Mouse (Mus musculus): Measurements from ENCODE around the gene Fyttd1.
"Not testable (repeated sequence)": the region's sequence is repeated elsewhere in the genome, so short reads cannot be mapped to it uniquely, and the experiment has no call there.

The Fyttd1 gene

DNA sequence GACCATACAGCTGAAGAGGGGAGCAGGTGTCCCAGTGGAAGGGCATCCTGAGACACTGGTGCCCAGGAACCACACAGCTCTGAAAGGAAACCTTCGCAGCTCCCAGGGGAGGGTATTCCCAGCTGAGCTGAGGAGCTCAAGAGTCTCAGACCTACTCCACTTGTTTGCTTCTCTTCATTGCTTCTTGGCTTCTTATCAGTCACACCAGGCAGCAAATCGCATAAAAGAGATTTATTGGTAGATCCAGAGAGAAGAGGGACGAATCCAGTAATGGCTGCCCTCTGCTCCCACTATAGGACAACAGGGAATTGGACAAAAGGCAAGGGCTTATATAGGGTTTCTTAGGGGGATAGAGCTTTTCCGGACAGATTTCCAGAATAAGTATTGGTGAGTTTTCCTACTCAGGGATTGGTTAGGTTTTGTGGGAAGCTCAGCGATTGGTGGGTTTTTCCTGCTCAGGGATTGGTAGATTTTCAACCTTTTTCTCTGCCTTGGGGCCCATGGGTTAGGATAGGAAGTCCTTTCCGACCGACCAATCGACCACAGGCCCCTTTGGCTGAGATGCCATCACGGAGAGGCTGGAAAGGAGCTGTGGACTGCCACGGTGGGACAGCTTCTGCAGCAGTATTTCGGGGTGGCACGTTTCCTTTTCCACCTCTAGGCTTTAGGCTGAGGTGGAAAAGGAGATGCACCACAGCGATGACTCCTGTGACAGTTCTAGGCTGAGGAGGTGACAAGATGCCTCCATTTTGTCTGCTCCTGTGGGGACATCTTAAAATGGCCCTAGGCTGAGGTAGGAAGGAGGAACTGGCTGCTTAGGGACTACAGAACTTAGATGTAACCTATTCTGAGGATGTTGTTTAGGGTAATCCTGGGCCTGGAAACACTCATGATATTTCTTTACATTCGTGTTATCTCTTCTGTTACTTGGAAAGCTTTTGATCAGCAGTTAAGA, 1.9 kb downstream of the Fyttd1 start:
- DNase-seq = no peak

GRCm38 (mm10) chr16:32881538-32881937, 4.2 kb downstream of the Fyttd1 start:
- no peak for DNase-seq

- DNase-seq = no peak
Observed at GRCm38 (mm10) chr16:32887996-32888395, 10.7 kb downstream of the Fyttd1 start.

DNA sequence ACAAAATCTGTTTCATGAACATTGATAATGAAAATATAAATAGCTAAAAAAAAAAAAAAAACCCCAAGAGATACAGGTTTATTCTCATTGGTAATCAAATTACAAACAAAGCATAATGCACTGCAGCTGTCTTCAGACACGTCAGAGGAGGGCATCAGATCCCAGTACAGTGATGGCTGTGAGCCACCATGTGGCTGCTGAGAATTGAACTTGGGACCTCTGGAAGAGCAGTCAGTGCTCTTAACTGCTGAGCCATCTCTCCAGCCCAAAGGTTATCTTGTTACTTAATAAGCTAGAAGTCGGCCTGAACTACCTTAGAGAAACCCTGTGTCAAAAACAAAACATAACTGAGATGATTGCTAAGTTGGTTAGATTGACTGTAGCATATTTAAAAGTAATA, 12.6 kb downstream of the Fyttd1 start:
- no peak for DNase-seq

- no peak for DNase-seq
Observed at GRCm38 (mm10) chr16:32896126-32896525, 18.8 kb downstream of the Fyttd1 start.

GRCm38 (mm10) chr16:32901360-32902050, 24.2 kb downstream of the Fyttd1 start:
- no peak for DNase-seq

DNA sequence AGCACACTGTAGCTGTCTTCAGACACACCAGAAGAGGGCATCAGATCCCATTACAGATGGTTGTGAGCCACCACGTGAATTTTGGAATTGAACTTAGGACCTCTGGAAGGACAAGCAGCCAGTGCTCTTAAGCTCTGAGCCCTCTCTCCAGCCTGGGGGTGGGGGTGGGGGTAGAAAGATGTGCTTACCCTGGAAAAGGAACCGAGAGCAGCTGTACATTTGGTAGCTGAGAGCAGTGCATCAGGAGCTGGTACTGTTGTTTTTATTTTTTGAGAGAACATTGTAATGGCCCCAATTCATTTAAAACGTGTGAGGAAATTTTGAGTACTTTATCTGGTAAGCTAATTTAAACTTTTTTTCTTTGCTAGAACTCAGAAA, 24.7 kb downstream of the Fyttd1 start:
- DNase-seq = no peak

DNA sequence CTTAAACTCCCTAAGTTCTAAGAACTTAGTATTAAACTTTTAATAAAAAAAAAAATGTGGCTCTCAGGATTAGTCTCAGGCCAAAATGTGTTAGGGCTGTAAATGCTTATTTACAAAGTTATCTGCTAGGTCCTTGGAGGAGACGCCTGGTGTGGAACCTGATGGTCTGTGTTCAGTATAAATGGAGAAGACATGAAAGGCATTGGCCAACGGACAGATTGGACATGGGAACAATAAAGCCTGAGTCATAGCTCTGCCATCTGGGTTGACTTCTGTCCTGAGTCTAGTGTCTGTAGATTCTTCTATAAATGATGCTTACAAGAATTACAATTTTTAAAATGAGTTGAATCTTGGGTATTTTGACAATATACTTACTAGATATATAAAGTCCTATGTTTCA, 28.9 kb downstream of the Fyttd1 start:
- DNase-seq = peak; percentile 27

DNA sequence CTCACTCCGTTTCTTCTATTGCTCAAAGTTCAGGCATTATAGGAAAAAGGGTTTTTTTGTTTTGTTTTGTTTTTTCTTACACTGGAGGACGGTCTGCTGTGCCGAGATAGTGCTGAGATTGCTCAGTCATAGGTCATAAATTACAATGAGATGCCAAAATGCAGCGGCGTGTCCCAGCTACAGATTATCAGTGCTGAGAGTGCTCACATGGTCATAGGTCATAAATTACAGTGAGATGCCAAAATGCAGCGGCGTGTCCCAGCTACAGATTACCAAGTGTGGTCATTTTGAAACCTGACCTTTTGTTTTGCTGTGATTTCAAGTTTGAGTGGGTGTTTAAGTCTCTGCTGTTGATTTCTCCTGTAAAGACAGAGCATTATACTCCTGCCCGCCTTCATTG, 29.4 kb downstream of the Fyttd1 start:
- DNase-seq = no peak

GRCm38 (mm10) chr16:32913212-32913611, 35.9 kb downstream of the Fyttd1 start:
- DNase-seq = no peak

DNA sequence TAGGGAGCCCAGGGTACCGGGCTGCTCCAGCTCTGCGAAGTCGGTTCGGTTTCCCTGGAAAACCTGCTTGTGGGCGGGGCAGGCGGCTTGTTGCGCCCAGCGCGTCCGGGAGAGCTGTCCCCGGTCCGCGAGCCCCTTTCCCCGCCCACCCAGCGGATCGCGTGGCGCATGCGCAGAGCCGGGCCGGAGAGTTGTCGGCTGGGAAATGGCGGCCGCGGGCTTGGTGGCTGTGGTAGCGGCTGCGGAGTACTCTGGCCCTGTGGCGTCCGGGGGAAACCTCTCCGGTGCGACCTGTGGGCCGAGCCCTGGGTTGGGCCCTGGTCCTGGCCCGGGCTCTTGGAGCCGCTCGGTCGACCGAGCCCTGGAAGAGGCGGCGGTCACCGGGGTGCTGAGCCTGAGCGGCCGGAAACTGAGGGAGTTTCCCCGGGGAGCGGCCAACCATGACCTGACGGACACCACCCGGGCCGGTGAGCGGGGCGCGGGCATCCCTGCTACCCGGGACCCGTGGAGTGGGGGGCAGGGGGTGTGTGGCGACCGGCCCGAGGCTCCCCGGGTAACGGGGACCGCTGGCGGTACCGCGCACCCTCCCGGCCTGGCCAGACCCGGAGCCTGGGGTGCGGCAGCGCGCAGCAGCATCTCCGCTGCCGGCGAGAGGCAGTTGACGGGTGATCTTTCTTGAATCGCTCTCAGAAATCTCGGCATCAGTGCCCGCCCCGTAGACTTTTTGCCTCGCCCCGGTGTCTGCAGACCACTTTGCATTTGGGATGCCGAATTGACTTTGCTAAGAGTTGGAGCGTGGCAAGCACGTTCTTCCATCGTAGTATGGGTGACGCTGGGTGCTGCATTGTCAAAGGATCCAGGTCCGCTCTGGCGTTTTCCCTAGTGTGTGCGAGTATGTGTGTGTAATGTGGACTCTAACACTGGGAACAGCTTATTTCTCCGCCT, 36.9 kb downstream of the Fyttd1 start, which contains the start of gene Lrch3:
Gene Lrch3, plus strand, starts transcription at position 164 of the 945 bp plus-strand sequence.
- DNase-seq = peak; percentile 95

GRCm38 (mm10) chr16:32915292-32916068, 38.2 kb downstream of the Fyttd1 start:
- DNase-seq = no peak

GRCm38 (mm10) chr16:32926629-32927028, 49.3 kb downstream of the Fyttd1 start:
- DNase-seq = not testable (repeated sequence)

DNA sequence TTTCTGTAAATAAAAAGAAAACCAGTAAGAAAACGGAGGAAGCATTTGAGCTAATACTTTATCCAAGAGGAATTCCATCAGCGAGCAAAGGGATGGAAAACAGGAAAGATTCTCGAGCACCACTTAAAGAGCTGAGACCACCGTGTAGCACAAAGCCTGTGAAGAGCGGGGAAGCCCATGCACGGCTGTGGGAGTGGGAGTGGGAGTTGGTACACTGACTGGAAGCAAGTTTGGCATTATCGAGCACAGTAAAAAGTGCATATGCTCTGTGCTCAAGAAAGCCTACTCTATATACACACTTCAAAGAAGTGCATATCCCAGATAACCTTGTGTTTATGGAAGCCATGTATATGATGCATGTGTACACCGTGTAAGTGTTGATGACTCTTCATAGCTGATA, 49.7 kb downstream of the Fyttd1 start:
- no peak for DNase-seq

- no peak for DNase-seq
Observed at GRCm38 (mm10) chr16:32929918-32930317, 52.6 kb downstream of the Fyttd1 start.

DNA sequence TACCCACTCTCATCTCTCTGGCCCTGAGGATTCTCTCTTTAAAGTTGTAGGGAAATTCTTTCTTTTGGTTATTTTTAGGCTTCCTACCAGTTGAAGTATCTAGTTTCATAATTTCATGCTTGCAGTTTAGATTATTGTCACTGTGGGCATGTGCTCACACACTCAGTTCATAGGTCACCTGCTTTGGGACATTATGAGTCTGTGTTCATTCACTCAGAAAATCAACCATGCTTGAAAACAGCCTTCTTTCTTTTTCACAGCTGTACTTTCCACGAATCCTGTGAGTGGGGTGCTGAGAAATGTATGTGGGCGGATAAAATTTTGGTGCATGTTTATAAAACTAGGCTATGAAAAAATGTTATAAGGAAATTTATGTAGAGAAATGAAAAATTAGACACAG, 57.2 kb downstream of the Fyttd1 start:
- DNase-seq = no peak

- DNase-seq = no peak
Observed at GRCm38 (mm10) chr16:32935088-32935487, 57.8 kb downstream of the Fyttd1 start.

- no peak for DNase-seq
Observed at GRCm38 (mm10) chr16:32937358-32937757, 60.1 kb downstream of the Fyttd1 start.

- peak; percentile 66 for DNase-seq
Observed at GRCm38 (mm10) chr16:32939301-32939700, 62.0 kb downstream of the Fyttd1 start.

DNA sequence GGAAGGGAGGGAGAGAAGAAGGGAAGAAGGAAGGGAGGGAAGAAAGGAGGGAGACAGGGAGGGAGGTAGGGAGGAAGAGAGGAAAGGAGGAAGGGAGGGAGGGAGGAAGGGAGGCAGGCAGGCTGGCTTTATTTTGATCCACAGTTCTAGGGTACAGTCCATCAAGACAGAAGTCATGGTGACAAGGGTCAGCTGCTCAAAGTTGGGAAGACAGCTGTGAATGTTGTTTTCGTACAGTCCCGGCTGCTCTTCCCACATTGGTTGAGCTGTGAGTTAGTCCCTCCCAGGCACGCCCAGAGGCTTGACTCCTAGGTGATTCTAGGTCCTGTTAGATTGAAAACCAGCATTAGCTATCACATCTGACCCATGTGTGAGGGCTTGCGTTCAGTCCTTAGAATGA, 62.4 kb downstream of the Fyttd1 start:
- DNase-seq = not testable (repeated sequence)

GRCm38 (mm10) chr16:32941226-32941625, 63.9 kb downstream of the Fyttd1 start:
- not testable (repeated sequence) for DNase-seq

DNA sequence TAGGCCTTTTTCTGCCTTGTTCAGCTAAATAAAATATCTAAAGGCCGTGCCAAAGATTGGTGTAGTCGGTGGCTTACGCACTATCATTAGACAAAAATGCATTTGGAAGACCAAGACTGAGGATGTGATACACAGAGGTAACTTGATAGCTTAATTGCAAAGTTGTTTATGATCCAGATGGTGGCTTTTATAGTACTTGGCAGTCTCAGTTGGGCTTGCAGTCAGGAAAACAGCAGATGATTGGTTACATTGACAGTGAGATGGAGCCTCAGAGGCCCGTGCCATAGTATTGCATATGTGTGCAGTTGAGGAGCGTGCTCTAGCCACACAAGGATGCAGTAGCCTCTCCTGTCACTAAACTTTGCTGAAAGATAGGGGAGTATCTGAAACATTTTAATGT, 65.4 kb downstream of the Fyttd1 start:
- DNase-seq = no peak

Data from cerebellum, adult 8-10 months (tissue).